Mouse (Mus musculus): Measurements from ENCODE around the gene Rarres1.

The Rarres1 gene

GRCm38 (mm10) chr3:67493132-67493531, 22.2 kb downstream of the Rarres1 start:
- no peak for DNase-seq (ENCODE audit: extremely low read depth, low read depth, low spot score)

GRCm38 (mm10) chr3:67492086-67492869, 23.0 kb downstream of the Rarres1 start:
- no peak for DNase-seq (ENCODE audit: extremely low read depth, low read depth, low spot score)

- peak; percentile 61 for DNase-seq (ENCODE audit: extremely low read depth, low read depth, low spot score)
These were observed 25.2 kb downstream of the Rarres1 start for GRCm38 (mm10) chr3:67490156-67490555.

- no peak for DNase-seq (ENCODE audit: extremely low read depth, low read depth, low spot score)
These were observed 30.1 kb downstream of the Rarres1 start for GRCm38 (mm10) chr3:67485233-67485632.

GRCm38 (mm10) chr3:67482400-67482799, 32.9 kb downstream of the Rarres1 start:
- DNase-seq (ENCODE audit: extremely low read depth, low read depth, low spot score), result no peak

DNA sequence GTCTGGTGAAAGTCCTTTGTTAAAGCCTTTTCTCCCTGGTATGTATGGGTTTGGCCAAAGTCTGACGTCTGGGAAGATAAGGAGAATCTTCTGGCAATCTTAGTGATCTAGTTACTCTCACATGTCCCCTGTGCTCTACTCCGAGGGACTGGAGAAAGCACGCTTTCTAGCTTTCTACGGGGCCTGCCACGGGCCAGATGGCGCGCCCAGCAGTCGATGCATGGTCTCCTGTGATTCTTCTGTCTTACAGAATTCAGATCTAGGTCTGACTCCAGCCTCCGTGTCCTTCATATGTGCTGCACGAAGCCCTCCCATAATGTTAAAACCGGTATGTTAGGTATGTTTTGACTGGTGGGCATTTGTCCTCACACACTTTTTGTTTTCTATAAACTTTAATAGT, 35.5 kb downstream of the Rarres1 start:
- no peak for DNase-seq (ENCODE audit: extremely low read depth, low read depth, low spot score)

- DNase-seq (ENCODE audit: extremely low read depth, low read depth, low spot score), result no peak
These were observed 41.9 kb downstream of the Rarres1 start for GRCm38 (mm10) chr3:67473438-67473837.

- DNase-seq (ENCODE audit: extremely low read depth, low read depth, low spot score), result no peak
These were observed 43.8 kb downstream of the Rarres1 start for GRCm38 (mm10) chr3:67471408-67472127.

GRCm38 (mm10) chr3:67467281-67467680, 48.0 kb downstream of the Rarres1 start:
- no peak for DNase-seq (ENCODE audit: extremely low read depth, low read depth, low spot score)

- no peak for DNase-seq (ENCODE audit: extremely low read depth, low read depth, low spot score)
These were observed 48.7 kb downstream of the Rarres1 start for GRCm38 (mm10) chr3:67466576-67466975.

DNA sequence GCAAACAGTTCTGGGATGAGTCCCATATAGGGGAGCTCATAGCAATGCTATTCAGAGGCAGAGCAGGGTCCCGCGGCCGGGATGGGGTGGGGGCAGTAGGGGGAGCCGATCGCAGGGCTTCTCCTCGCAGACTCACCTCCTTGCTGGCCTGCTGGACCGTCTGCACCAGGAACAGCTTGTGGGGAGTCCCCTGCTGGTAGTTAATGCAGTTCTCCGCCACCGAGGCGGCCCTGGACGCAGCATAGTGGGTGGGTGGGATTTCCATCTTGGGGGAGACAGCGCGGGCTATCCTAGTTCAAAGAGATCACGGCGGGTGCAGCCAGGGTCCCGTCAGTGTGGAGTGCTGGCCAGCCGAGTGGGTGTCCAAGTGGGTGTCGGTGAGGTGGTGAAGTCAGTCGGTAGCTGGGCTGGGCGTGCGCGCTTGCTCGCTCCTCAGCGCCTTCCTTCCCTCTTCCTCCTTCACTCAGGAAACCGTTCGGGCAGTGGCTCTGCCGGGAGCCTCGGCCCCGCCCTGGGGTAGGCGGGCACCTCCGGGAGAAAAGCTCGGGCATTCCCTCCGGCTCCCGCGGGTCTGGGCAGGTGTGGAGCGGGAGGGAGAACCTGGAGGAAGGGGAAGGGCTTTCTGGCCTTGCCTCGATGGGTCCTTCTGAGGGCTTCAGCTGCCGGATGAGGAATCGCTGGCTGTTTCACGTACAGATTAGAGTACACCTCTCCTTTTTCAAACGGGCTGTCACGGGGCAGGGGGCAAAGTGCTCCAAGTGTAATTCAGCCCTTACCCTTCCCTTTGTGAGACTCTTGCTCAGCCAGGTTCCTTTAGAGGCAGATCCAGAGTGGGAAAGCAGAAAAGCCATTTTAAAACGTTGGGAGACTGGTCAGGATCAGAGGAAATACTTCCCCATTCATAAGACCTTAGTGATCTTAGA, 51.6 kb downstream of the Rarres1 start, which contains the start of gene Lxn:
Gene Lxn (minus strand): TSS at position 477 of the 923 bp plus-strand sequence.
- no peak for DNase-seq (ENCODE audit: extremely low read depth, low read depth, low spot score)

- peak; percentile 39 for DNase-seq (ENCODE audit: extremely low read depth, low read depth, low spot score)
These were observed 52.3 kb downstream of the Rarres1 start for GRCm38 (mm10) chr3:67463001-67463400.

- no peak for DNase-seq (ENCODE audit: extremely low read depth, low read depth, low spot score)
These were observed 52.7 kb downstream of the Rarres1 start for GRCm38 (mm10) chr3:67462578-67462977.

DNA sequence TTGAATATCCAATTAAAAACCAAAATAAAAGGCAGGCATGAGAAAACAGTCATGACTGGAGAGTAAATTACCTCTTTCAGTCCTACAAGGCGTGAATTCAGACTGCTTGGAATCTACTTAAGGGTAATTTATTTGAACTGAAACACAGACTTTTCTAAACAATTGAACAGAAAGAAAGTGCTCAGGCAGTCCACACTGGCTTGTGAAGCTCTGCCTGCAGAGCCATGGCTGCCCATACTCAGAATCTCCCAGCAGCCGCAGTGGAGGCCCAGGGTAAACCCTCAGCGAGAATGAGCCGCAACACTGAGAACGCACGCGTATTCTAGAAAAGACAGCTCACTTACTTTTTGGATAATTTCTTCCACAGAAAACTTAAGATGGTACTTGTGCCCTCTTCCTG, 53.3 kb downstream of the Rarres1 start:
- no peak for DNase-seq (ENCODE audit: extremely low read depth, low read depth, low spot score)

GRCm38 (mm10) chr3:67459881-67460280, 55.4 kb downstream of the Rarres1 start:
- DNase-seq (ENCODE audit: extremely low read depth, low read depth, low spot score), result no peak

DNA sequence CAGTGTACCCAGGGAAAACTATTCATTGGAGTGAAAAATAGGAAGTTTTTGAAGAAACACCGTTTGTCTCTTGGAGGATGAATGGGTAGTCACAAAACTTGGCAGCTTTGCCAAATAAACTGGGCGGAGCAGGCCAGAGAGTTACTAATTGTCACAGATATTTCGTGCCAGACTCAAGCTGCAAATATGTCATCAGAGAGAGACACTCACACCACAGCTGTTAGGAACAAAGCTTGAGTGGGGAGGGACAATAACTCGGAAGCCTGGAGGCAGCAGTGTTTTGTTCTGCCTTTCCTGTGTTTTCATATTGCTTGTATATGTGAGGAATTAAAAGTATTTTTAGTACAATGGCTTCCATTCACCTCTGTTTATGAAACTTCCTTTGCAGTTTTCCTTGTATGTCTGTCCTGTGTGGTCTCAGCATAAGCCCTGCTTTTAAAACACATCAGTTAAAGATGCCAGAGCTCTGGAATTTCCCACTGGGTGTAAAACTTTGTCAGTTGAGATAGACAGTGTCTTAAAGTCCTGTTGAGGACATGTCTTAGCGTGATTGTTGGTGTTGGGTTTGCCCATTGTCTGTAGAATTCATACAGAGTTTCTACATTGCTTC, 64.6 kb downstream of the Rarres1 start:
- no peak for DNase-seq (ENCODE audit: extremely low read depth, low read depth, low spot score)

GRCm38 (mm10) chr3:67449660-67450059, 65.7 kb downstream of the Rarres1 start:
- DNase-seq (ENCODE audit: extremely low read depth, low read depth, low spot score), result no peak

- DNase-seq (ENCODE audit: extremely low read depth, low read depth, low spot score), result no peak
These were observed 68.2 kb downstream of the Rarres1 start for GRCm38 (mm10) chr3:67447143-67447542.

DNA sequence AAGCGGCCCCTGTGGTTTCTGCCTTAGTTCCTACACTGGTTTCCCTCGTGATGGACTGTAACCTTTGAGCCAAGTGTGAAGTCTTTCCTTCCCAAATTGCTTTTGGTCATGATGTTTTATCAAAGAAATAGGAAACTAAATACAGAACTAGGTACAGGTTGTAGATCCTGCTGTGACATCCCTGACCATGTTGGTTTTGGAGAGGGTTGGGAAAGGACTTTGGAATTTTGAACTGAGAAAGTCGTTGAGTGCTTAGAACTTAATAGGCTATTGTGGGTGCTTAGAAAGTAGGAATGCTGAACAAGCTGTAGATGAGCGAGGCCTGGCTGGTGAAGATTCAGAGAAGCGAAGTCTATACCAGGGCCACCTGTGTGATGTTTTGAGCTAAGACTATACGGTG, 81.3 kb downstream of the Rarres1 start:
- no peak for DNase-seq (ENCODE audit: extremely low read depth, low read depth, low spot score)

- DNase-seq (ENCODE audit: extremely low read depth, low read depth, low spot score), result peak; percentile 10
These were observed 85.3 kb downstream of the Rarres1 start, which contains the start of gene Gfm1 for GRCm38 (mm10) chr3:67429999-67430380. Gene Gfm1, plus strand, starts transcription at chr3:67430096.
